Mouse (Mus musculus) MEL (cell line): Measurements from ENCODE around the gene Btbd11. TPM values are rescaled to one million over a fixed set of nuclear protein-coding genes. Genes with fewer than 3 reads are reported as not detected.

Experiments
- DNase-seq: peaks from one replicate; pipeline ENCODE4 v3.0.0; 2011; ENCODE audit warnings: low read depth, low spot score
- H3K27ac ChIP-seq: 2 replicates; pipeline ENCODE4 v1.5.1; 2012; ENCODE audit warnings: low read depth, mild to moderate bottlenecking, control low read depth, low read length, moderate library complexity; ENCODE audit not compliant: control insufficient read depth
- H3K27me3 ChIP-seq, 2 experiments: fragments of 150-350 bp in 1 of 2; sonication (generic) in 1 of 2; 2 replicates each; pipeline ENCODE4 v1.6.1; 2012; ENCODE audit warnings: low read length in 2 of 2, mild to moderate bottlenecking in 2 of 2, improper control_type of control experiment in 1 of 2, moderate library complexity in 1 of 2; ENCODE audit not compliant: insufficient read depth in 2 of 2, control insufficient read depth in 1 of 2
- H3K36me3 ChIP-seq, 2 experiments: 2 replicates each; pipeline ENCODE4 v1.6.1; 2012 to 2014; ENCODE audit warnings: low read length in 2 of 2, improper control_type of control experiment in 1 of 2, inconsistent platforms in 1 of 2, mild to moderate bottlenecking in 1 of 2; ENCODE audit not compliant: insufficient read depth in 2 of 2, control insufficient read depth in 1 of 2
- H3K4me1 ChIP-seq, 2 experiments: fragments of 150-350 bp in 1 of 2; sonication (generic) in 1 of 2; 2 replicates each; pipeline ENCODE4 v1.6.1; 2012; ENCODE audit warnings: low read length in 2 of 2, improper control_type of control experiment in 1 of 2, mild to moderate bottlenecking in 1 of 2; ENCODE audit not compliant: insufficient read depth in 2 of 2, control insufficient read depth in 1 of 2
- H3K4me3 ChIP-seq, 2 experiments: fragments of 150-350 bp in 1 of 2; sonication (generic) in 1 of 2; 2 replicates each; pipeline ENCODE4 v1.5.1; 2012; ENCODE audit warnings: low read depth in 2 of 2, low read length in 2 of 2, mild to moderate bottlenecking in 2 of 2, moderate library complexity in 2 of 2, control low read depth in 1 of 2, improper control_type of control experiment in 1 of 2; ENCODE audit not compliant: control insufficient read depth in 1 of 2, insufficient read depth in 1 of 2
- H3K79me2 ChIP-seq: 2 replicates; pipeline ENCODE4 v1.6.1; 2012; ENCODE audit warnings: mild to moderate bottlenecking, low read length, moderate library complexity; ENCODE audit not compliant: control insufficient read depth, poor library complexity, insufficient read depth
- H3K9ac ChIP-seq: 2 replicates; pipeline ENCODE4 v1.6.1; 2012; ENCODE audit warnings: low read depth, mild to moderate bottlenecking, control low read depth, low read length, moderate library complexity; ENCODE audit not compliant: control insufficient read depth, poor library complexity, severe bottlenecking
- H3K9me3 ChIP-seq: fragments of 150-350 bp; sonication (generic); replicated peaks from 2 replicates; pipeline ENCODE4 v1.6.1; 2012; ENCODE audit warnings: mild to moderate bottlenecking, low read length, improper control_type of control experiment, moderate library complexity; ENCODE audit not compliant: insufficient read depth
- CHD1 ChIP-seq: IDR thresholded peaks from 2 replicates; pipeline ENCODE4 v1.6.1; 2012; ENCODE audit warnings: low read depth, mild to moderate bottlenecking, inconsistent platforms, low read length, improper control_type of control experiment
- CHD2 ChIP-seq: IDR thresholded peaks from 2 replicates; pipeline ENCODE4 v1.6.1; 2011; ENCODE audit warnings: low read length, improper control_type of control experiment
- CTCF ChIP-seq, 3 experiments: IDR thresholded peaks in 2 of 3; conservative IDR thresholded peaks in 1 of 3; 2 replicates each; pipeline ENCODE4 v1.5.1; 2011 to 2012; ENCODE audit warnings: low read length in 3 of 3, low read depth in 2 of 3, mild to moderate bottlenecking in 2 of 3, improper control_type of control experiment in 1 of 3, inconsistent platforms in 1 of 3, mixed read lengths in 1 of 3, moderate library complexity in 1 of 3; ENCODE audit not compliant: control insufficient read depth in 1 of 3, insufficient read depth in 1 of 3, poor library complexity in 1 of 3, severe bottlenecking in 1 of 3
- ELF1 ChIP-seq: IDR thresholded peaks from 2 replicates; pipeline ENCODE4 v1.6.1; 2014; ENCODE audit warnings: low read depth, mild to moderate bottlenecking, inconsistent platforms, low read length, improper control_type of control experiment, moderate library complexity
- ETS1 ChIP-seq: IDR thresholded peaks from 2 replicates; pipeline ENCODE4 v1.6.1; 2012; ENCODE audit warnings: low read depth, mild to moderate bottlenecking, inconsistent platforms, low read length, improper control_type of control experiment, moderate library complexity
- GABPA ChIP-seq: IDR thresholded peaks from 2 replicates; pipeline ENCODE4 v1.6.1; 2012; ENCODE audit warnings: low read depth, mild to moderate bottlenecking, inconsistent platforms, low read length, improper control_type of control experiment, moderate library complexity
- JUND ChIP-seq: IDR thresholded peaks from 2 replicates; pipeline ENCODE4 v1.6.1; 2011; ENCODE audit warnings: low read depth, mild to moderate bottlenecking, improper control_type of control experiment, low read length
- MAX ChIP-seq: IDR thresholded peaks from 2 replicates; pipeline ENCODE4 v1.6.1; 2011; ENCODE audit warnings: low read length, improper control_type of control experiment
- MAZ ChIP-seq: IDR thresholded peaks from 2 replicates; pipeline ENCODE4 v1.6.1; 2012; ENCODE audit warnings: low read depth, mild to moderate bottlenecking, inconsistent platforms, low read length, improper control_type of control experiment
- MEF2A ChIP-seq: IDR thresholded peaks from 2 replicates; pipeline ENCODE4 v1.6.1; 2014; ENCODE audit warnings: low read depth, mild to moderate bottlenecking, inconsistent platforms, low read length, improper control_type of control experiment; ENCODE audit not compliant: poor library complexity, insufficient replicate concordance, severe bottlenecking; ENCODE audit errors: extremely low read depth
- NELFE ChIP-seq: IDR thresholded peaks from 2 replicates; pipeline ENCODE4 v1.6.1; 2011; ENCODE audit warnings: low read depth, low read length, improper control_type of control experiment
- NRF1 ChIP-seq: IDR thresholded peaks from 2 replicates; pipeline ENCODE4 v1.6.1; 2014; ENCODE audit warnings: low read depth, mild to moderate bottlenecking, inconsistent platforms, low read length, improper control_type of control experiment, moderate library complexity; ENCODE audit not compliant: poor library complexity, insufficient read depth, severe bottlenecking
- POLR2A ChIP-seq, 2 experiments: IDR thresholded peaks; 2 replicates each; pipeline ENCODE4 v1.6.1; 2011 to 2012; ENCODE audit warnings: low read length in 2 of 2, mild to moderate bottlenecking in 2 of 2, control low read depth in 1 of 2, improper control_type of control experiment in 1 of 2, low read depth in 1 of 2, moderate library complexity in 1 of 2; ENCODE audit not compliant: control insufficient read depth in 1 of 2, insufficient read depth in 1 of 2, poor library complexity in 1 of 2
- POLR2AphosphoS2 ChIP-seq: IDR thresholded peaks from 2 replicates; pipeline ENCODE4 v1.6.1; 2011; ENCODE audit warnings: low read length, improper control_type of control experiment
- POLR2AphosphoS5 ChIP-seq: IDR thresholded peaks from 2 replicates; pipeline ENCODE4 v1.6.1; 2012; ENCODE audit warnings: low read depth, borderline replicate concordance, mild to moderate bottlenecking, inconsistent platforms, low read length, moderate library complexity, mixed read lengths
- RAD21 ChIP-seq: IDR thresholded peaks from 2 replicates; pipeline ENCODE4 v1.6.1; 2011; ENCODE audit warnings: mild to moderate bottlenecking, low read depth, low read length, improper control_type of control experiment
- RCOR1 ChIP-seq: IDR thresholded peaks from 2 replicates; pipeline ENCODE4 v1.6.1; 2012; ENCODE audit warnings: low read depth, mild to moderate bottlenecking, inconsistent platforms, low read length, improper control_type of control experiment
- SIN3A ChIP-seq: IDR thresholded peaks from 2 replicates; pipeline ENCODE4 v1.6.1; 2012; ENCODE audit warnings: low read length, improper control_type of control experiment, inconsistent platforms
- TAL1 ChIP-seq: IDR thresholded peaks from 2 replicates; pipeline ENCODE4 v1.6.1; 2012; ENCODE audit warnings: mild to moderate bottlenecking, inconsistent platforms, low read length, moderate library complexity, mixed read lengths
- TBP ChIP-seq: IDR thresholded peaks from 2 replicates; pipeline ENCODE4 v1.8.0; 2011; ENCODE audit warnings: low read depth, low read length, improper control_type of control experiment
- TCF12 ChIP-seq: IDR thresholded peaks from 2 replicates; pipeline ENCODE4 v1.6.1; 2014; ENCODE audit warnings: low read depth, mild to moderate bottlenecking, inconsistent platforms, low read length, improper control_type of control experiment, moderate library complexity
- ZC3H11A ChIP-seq: IDR thresholded peaks from 2 replicates; pipeline ENCODE4 v1.6.1; 2012; ENCODE audit warnings: low read depth, mild to moderate bottlenecking, inconsistent platforms, low read length, improper control_type of control experiment
- ZMIZ1 ChIP-seq: IDR thresholded peaks from 2 replicates; pipeline ENCODE4 v1.6.1; 2012; ENCODE audit warnings: low read depth, mild to moderate bottlenecking, inconsistent platforms, low read length, improper control_type of control experiment, moderate library complexity
- polyA plus RNA-seq, 2 experiments: library from polyadenylated mRNA; stranded (reverse) in 1 of 2; unstranded in 1 of 2; fragments of >175 nt in 1 of 2; fragments of >200 nt in 1 of 2; gene quantifications; 2 replicates each; pipeline versions ENCODE4 v1.2.1 to v1.2.4; 2012; ENCODE audit warnings: low replicate concordance in 2 of 2, low read depth in 1 of 2; ENCODE audit not compliant: insufficient read length in 2 of 2, insufficient read depth in 1 of 2, missing spikeins in 1 of 2
- total RNA-seq: library from RNA; depleted of rRNA; stranded (reverse); fragments of 300-350 nt; gene quantifications from 2 replicates; pipeline ENCODE4 v1.2.3, GENCODE M21; 2012

Btbd11 gene
- total and polyA plus RNA-seq, 3 experiments, result not detected

- H3K9me3 ChIP-seq, result no peaks in the 10 kb centered on the region
- no peak overlapping the region for H3K4me3 ChIP-seq
- no peak for DNase-seq
- H3K79me2 ChIP-seq, result no peaks in the 10 kb centered on the region
- H3K36me3 ChIP-seq, result no peaks in the 10 kb centered on the region
- no peak overlapping the region for H3K27ac ChIP-seq
- H3K27me3 ChIP-seq, result no peaks in the 10 kb centered on the region
- H3K9ac ChIP-seq, result no peak overlapping the region
- H3K4me1 ChIP-seq, result no peaks in the 10 kb centered on the region
- no peak for TF ChIP-seq NELFE
- TF ChIP-seq NRF1, result no peak
- TF ChIP-seq CTCF (IDR thresholded peaks at IDR 0.05 in 2 of 3, conservative IDR thresholded peaks at IDR 0.05 in 1 of 3; ENCODE audit: control insufficient read depth in 1 of 3, insufficient read depth in 1 of 3, low read depth in 2 of 3, low read length in 3 of 3, poor library complexity in 1 of 3, severe bottlenecking in 1 of 3), result no peak
- TF ChIP-seq TBP, result no peak
- no peak for TF ChIP-seq POLR2A (IDR thresholded peaks at IDR 0.05; ENCODE audit: control insufficient read depth in 1 of 2, insufficient read depth in 1 of 2, low read depth in 1 of 2, low read length in 2 of 2, poor library complexity in 1 of 2)
- TF ChIP-seq RCOR1, result no peak
- TF ChIP-seq TAL1, result no peak
- no peak for TF ChIP-seq ELF1
- TF ChIP-seq CHD2, result no peak
- TF ChIP-seq GABPA, result no peak
- TF ChIP-seq CHD1, result no peak
- no peak for TF ChIP-seq JUND
- no peak for TF ChIP-seq TCF12
- no peak for TF ChIP-seq ZMIZ1
- no peak for TF ChIP-seq MEF2A
- no peak for TF ChIP-seq ETS1
- no peak for TF ChIP-seq RAD21
- TF ChIP-seq, all 39 proteins: peak for 0
These were observed 121.7 kb downstream of the Btbd11 start for GRCm38 (mm10) chr10:85508193-85508794.

DNA sequence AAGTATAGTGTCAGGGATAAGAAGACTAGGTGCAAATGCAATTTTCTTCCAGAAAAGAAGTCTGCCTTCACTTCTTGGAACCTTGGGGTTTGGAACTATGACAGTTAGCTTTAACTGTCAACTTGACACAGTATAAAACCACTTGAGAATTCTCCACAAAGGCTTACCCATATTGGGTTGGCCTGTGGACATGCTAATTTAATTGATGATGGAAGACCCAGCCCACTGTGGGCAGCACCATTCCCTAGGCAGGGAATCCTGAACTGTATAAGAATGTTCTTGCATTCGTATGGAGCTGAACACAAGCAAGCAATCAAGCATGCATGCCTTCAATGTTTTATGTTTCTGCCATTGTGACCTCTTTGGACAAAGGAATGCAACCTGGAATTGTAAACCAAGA is 122.4 kb downstream of the Btbd11 start:
- no peak for DNase-seq
- no peak overlapping the region for H3K9ac ChIP-seq
- no peaks in the 10 kb centered on the region for H3K9me3 ChIP-seq
- no peaks in the 10 kb centered on the region for H3K36me3 ChIP-seq
- H3K27me3 ChIP-seq, result no peaks in the 10 kb centered on the region
- H3K27ac ChIP-seq, result no peak overlapping the region
- TF ChIP-seq TBP, result no peak
- TF ChIP-seq ELF1, result no peak
- TF ChIP-seq POLR2AphosphoS5, result no peak
- TF ChIP-seq NRF1, result no peak
- no peak for TF ChIP-seq POLR2AphosphoS2
- TF ChIP-seq ZC3H11A, result no peak
- TF ChIP-seq MAZ, result no peak
- TF ChIP-seq SIN3A, result no peak
- no peak for TF ChIP-seq ETS1
- TF ChIP-seq MAX, result no peak
- no peak overlapping the region for H3K4me3 ChIP-seq
- H3K4me1 ChIP-seq, result no peaks in the 10 kb centered on the region
- no peaks in the 10 kb centered on the region for H3K79me2 ChIP-seq
